Mouse (Mus musculus) left cerebral cortex, postnatal 10 days (tissue): ENCODE measurements around the gene Bri3bp. TPM values are rescaled to one million over a fixed set of nuclear protein-coding genes. Genes with fewer than 3 reads are reported as not detected.
A peak's percentile ranks its signal among the peaks of the same experiment; 100 is the strongest.

Source experiments
- DNase-seq, 2 experiments: peaks; one replicate each; pipeline ENCODE4 v3.0.0; 2021 to 2022; ENCODE audit warnings: low spot score in 2 of 2, mixed read lengths in 1 of 2; ENCODE audit errors: extremely low spot score in 1 of 2
- intact Hi-C: fragments of 180-260 bp; cut with DNase I; formaldehyde crosslinking; loops from one replicate; pipeline ENCODE4 v1.15.1; 2025
- total RNA-seq, 2 experiments: library from RNA; stranded (reverse); gene quantifications; 2 replicates each; pipeline ENCODE4 v1.2.3; 2021

The Bri3bp gene
- total RNA-seq, 2 experiments from 2014 or later = 81.3 to 83.6 TPM

DNA sequence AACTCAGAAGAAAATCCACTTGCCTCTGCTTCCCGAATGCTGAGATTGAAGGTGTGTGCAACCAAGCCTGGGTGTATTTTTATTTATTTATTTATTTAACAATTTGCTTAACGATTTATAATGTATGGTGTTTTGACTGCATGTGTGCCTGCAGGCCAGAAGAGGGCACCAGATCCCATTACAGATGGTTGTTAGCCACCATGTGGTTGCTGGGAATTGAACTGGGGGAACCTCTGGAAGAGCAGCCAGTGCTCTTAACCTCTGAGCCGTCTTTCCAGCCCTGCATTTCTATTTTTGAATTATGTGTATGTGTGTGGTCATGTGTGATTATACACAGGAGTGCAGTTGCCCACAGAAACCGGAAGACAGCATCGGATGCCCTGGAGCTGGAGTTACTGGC lies 2.0 kb downstream of the Bri3bp start:
- no peak for DNase-seq
- intact Hi-C loops = no loop called here

GRCm38 (mm10) chr5:125443915-125444314 lies 2.5 kb downstream of the Bri3bp start:
- DNase-seq = no peak
- intact Hi-C loops = no loop called here

GRCm38 (mm10) chr5:125444554-125444953 lies 3.2 kb downstream of the Bri3bp start:
- intact Hi-C loops = no loop called here
- DNase-seq = no peak

- no peak for DNase-seq
- intact Hi-C loops = no loop called here
Observed at GRCm38 (mm10) chr5:125446344-125446743, 5.0 kb downstream of the Bri3bp start.

DNA sequence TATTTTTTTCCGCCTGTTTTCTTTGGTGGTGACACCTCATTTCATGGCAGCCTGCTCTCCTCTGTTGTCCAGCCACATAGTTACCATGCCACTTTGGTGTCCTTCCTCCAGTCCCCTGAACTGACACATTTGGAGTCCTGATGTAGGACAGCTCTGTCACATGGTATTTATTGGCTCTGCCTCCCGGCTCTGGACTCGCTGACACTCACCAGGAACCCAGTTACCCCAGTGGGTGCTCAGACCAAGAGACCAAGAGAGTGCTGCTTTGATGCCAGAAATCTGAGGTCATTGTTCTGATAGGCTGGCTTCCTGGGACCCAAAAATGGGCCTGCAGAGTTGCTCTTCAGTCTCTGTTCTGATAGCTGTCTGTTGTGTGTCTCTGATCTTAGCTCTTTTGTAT lies 6.7 kb downstream of the Bri3bp start:
- intact Hi-C loops = no loop called here
- no peak for DNase-seq

- DNase-seq = no peak
- intact Hi-C loops = no loop called here
Observed at GRCm38 (mm10) chr5:125448631-125449030, 7.3 kb downstream of the Bri3bp start.

DNA sequence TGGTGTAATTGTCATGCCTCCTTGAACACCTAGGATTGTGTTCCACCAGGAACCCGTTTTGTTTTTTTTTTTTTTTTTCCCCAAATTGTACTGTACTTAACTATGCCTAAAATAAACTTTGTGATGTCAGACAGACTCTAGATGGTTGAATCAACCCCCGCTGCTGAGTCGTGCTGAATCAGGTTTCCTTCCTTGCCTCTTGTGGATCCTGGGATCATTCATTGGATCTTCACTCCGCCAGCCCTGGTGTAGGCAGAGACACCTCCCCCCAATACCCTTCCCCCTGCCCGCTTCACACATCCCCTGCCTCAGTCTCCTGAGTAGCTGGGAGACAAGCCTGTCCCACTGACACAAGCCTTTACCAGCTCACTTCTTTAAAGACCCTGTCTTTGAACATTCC lies 7.9 kb downstream of the Bri3bp start:
- no peak for DNase-seq
- intact Hi-C loops = no loop called here

GRCm38 (mm10) chr5:125452573-125452972 lies 11.2 kb downstream of the Bri3bp start:
- intact Hi-C loops = no loop called here
- DNase-seq = no peak

- DNase-seq = no peak
- intact Hi-C loops = no loop called here
Observed at GRCm38 (mm10) chr5:125456100-125456499, 14.7 kb downstream of the Bri3bp start.

GRCm38 (mm10) chr5:125457538-125457937 lies 16.2 kb downstream of the Bri3bp start:
- no peak for DNase-seq
- intact Hi-C loops = no loop called here

DNA sequence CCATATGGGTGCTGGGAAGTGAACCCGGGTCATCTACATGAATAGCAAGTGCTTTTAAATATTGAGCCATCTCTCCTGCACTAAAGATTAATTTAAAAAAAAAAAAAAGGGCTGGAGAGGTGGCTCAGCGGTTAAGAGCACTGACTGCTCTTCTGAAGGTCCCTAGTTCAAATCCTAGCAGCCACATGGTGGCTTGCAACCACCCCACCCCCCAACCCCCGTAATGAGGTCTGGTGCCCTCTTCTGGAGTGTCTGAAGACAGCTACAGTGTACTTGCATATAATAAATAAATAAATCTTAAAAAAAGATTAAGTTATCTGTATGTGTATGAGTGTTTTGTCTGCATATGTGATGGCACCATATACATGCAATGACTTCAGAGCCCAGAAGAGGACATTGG lies 19.2 kb downstream of the Bri3bp start:
- intact Hi-C loops = no loop called here
- no peak for DNase-seq

- intact Hi-C loops = no loop called here
Observed at GRCm38 (mm10) chr5:125461868-125462445, 20.6 kb downstream of the Bri3bp start.

DNA sequence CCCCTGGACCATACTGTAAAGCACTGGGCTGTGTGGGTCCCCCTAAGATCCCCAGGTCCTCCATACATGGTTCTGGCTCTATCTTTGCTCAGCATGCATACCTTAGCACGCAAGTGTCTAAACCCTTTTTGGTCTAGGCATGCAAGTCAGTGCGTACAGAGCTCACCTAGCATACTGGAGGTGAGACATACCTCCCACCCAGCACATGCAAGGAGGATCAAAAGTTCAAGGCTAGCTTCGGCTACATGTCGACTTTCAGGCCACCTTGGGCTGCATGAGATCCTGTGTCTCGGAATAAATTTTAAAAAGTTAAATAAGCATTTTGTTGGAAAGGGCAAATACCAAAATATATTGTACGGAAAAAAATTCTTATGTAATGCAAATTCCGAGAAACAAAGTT lies 23.8 kb downstream of the Bri3bp start:
- intact Hi-C loops = no loop called here
- DNase-seq = no peak

More at GRCm38 (mm10) chr5:125461868-125462445, 20.6 kb downstream of the Bri3bp start:
- DNase-seq = peak in 1 of 2 experiments; percentile 52

GRCm38 (mm10) chr5:125465701-125466106 lies 24.3 kb downstream of the Bri3bp start:
- intact Hi-C loops = no loop called here

GRCm38 (mm10) chr5:125466483-125466882 lies 25.1 kb downstream of the Bri3bp start:
- DNase-seq = no peak
- intact Hi-C loops = no loop called here

More at GRCm38 (mm10) chr5:125465701-125466106, 24.3 kb downstream of the Bri3bp start:
- DNase-seq = peak; percentile 98

DNA sequence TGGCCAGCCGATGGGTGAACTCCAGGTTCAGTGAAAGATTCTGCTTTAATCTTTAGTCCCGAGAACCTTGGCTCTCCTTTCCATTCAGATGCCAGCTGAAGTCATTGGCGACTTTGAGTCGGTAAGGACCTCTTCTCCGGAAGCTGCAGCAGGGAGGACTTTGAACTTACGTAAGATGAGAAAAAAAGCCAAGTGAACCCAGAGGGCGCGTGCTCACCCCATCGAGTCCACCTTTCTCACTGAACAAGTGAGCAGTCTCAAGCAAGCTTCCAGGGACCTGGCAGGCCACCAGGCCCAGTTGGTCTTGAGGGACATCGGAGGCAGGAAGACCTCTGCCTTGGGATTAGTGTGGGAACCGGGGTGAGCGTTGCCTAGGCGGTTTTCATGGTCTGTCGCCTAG lies 25.9 kb downstream of the Bri3bp start:
- intact Hi-C loops = no loop called here
- DNase-seq = no peak

GRCm38 (mm10) chr5:125470713-125471112 lies 29.3 kb downstream of the Bri3bp start:
- intact Hi-C loops = no loop called here
- DNase-seq = no peak

- DNase-seq = no peak
- intact Hi-C loops = no loop called here
Observed at GRCm38 (mm10) chr5:125472796-125473475, 31.6 kb downstream of the Bri3bp start.

DNA sequence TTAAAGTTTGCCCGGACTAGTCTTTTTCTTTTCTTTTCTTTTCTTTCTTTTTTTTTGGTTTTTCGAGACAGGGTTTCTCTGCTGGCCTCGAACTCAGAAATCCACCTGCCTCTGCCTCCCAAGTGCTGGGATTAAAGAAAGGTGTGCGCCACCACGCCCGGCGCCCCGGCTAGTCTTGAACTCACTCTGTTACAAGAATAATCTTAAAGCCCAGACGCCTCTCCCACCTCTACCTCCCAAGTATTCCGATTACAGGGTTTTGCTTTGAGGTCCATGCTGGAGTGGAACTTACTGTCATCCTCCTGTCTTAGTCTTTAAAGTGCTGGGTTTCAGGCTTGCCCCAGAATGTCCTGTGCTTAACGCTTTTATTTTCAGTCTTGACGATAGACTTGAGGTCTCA lies 33.7 kb downstream of the Bri3bp start:
- DNase-seq = no peak
- intact Hi-C loops = no loop called here

DNA sequence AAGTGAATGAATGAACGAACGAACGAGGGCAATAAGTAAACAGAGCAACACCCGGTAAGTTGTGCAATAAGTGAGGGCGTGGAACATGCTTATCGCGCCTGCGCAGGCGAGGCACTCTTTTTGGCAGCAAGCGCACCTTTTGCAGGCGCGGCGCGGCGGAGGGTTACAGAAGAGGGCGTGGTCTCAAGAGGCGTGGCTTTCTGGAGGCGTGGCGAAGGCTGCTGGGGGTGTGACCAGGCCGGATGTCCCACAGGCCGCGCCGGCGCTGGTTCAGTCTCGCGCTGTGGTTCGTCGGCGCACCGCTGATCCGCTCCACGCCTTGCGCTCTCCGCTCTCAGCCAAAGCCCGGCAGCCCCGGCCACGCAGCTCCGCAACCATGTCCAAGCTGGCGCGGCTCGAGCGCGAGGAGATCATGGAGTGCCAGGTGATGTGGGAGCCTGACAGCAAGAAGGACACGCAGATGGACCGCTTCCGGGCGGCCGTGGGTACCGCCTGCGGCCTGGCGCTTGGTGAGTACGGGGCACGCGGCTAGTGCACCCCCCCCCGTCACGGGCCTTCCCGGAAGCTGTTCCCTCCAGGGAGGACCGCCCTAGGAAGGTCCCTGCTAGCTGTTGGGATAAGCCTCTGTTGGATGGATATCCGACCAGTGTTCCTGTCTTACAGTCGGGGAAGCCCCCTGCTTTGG lies 34.4 kb downstream of the Bri3bp start, which contains the start of gene Aacs:
TSS of gene Aacs (plus strand) at position 214 of the 685 bp plus-strand sequence.
- intact Hi-C loops = no loop called here
- peak; percentile 96 to 97 for DNase-seq
